Mouse (Mus musculus): ENCODE results near the gene Miga1.
A peak's percentile ranks its signal among the peaks of the same experiment; 100 is the strongest.

The Miga1 gene

GRCm38 (mm10) chr3:152284759-152285158, 55.4 kb downstream of the Miga1 start:
- DNase-seq, result no peak

- DNase-seq, result no peak
These were observed 55.9 kb downstream of the Miga1 start for GRCm38 (mm10) chr3:152284306-152284705.

GRCm38 (mm10) chr3:152282126-152282525, 58.1 kb downstream of the Miga1 start:
- no peak for DNase-seq

GRCm38 (mm10) chr3:152278431-152278830, 61.8 kb downstream of the Miga1 start:
- no peak for DNase-seq

- DNase-seq, result no peak
These were observed 62.3 kb downstream of the Miga1 start for GRCm38 (mm10) chr3:152277912-152278311.

DNA sequence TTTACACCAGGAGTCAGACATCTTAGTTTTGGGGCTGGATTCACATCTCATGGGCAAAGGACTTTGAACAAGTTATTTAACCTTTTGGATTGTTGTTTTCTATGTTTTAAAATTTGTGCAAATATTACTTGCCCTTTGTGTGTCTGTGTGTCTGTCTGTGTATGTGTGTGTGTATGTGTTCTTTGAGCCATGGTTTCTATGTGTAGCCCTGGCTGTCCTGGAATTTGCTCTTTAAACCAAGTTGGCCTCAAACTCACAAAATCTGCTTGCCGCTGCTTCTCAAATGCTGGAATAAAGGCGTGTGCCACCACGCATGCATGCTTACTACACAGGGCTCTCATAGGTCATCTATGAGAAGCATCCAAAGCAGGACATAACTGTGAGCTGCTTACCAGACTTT, 63.3 kb downstream of the Miga1 start:
- no peak for DNase-seq

DNA sequence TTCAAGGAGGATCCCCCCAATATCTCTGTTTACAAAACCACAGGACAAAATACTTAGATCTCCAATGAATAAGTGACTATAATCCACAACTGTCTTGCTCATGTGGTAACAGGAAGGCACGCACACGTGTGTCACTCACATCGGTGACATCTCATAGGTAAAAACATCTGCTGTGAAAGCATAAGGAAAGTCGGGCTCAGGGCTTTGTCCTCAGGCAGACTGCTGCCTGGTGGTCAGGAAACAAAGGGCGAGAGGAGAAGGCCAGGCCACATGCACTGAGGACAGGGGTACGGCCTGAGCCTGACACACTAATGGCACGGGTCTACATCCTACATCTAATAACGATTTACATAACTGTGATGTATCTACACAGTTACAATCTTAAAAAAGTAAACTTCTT, 65.2 kb downstream of the Miga1 start:
- no peak for DNase-seq

DNA sequence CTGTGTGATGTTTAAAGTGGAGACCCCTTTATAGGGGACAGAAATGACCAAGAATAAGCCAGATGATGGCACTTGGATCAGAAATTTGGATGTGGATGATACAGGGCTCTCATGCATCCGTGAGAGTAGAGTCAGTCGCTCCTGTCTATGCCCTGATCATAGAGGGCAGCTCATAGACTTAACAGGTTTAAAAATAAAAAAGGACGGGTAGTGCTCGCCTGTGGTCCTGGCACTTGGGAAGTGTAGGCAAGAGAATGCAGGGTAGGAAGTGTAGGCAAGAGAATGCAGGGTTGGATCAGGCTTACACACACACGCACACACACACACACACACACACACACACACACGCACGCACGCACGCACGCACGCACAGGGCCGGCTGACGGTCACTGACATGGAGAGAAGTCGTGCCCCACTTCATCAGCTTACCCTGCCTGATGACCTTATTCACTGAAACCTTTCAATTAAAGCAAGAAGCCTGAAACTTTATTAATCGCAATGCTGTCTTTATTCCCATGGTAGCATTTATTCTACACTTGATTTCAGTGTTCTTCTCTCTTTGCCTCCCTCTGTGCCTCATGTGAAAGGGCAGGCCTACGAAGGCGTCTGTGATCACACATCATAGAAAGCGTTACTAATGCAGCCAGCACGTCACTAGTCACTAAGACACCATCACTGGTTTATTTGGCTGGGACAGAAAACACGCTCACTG, 67.1 kb downstream of the Miga1 start:
- no peak for DNase-seq

- no peak for DNase-seq
These were observed 68.3 kb downstream of the Miga1 start for GRCm38 (mm10) chr3:152271876-152272275.

DNA sequence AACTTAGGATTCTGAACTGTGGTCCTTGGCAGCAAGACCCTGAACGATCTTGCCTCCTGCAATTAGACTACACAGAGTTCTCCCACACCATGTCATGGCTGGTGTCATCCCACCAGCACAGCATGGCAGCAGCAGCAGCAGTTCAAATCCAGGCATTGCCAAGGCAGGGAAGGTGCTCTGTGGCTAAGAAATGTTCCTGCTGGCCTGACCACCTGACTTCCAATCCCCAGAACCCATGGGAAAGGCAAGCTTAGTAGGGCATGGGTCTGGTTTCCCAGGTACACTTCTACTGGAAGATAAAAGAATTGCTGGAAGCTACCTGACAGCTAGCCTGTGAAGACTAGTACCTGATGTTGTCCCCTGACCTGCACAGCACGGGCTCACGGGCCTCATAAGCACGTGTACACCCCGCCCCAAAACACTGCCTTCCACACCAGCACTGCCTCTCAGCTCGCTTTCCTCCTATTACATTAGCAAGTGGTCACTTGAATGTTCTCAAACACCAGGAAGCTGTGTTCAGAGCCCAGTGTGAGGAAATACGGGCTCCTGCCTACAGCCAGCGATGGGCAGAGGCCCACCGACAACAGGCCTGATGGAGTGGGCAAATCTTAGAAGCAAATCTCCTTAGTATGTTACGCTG, 69.0 kb downstream of the Miga1 start:
- no peak for DNase-seq

DNA sequence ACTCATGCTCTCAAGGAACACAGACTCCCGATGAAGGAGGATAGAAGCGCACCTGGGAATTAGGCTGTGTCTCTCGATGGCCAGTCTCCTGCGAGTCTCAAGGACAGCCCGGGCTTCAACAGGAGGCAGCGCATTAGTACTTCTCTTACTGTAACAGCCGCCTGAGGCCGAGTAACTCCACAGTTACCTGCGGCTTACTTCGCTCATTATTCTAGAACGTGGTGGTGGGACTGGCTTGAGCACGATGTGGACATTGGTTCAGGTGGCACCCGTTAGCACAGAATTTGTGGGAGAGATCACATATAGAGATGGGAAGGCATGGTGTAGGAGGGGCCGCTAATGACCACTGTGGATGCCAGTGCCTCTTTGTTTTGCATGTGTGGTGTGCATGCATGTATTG, 72.1 kb downstream of the Miga1 start:
- no peak for DNase-seq

- no peak for DNase-seq
These were observed 74.2 kb downstream of the Miga1 start, which contains the start of gene Nexn for GRCm38 (mm10) chr3:152266036-152266421. Gene Nexn, minus strand, starts transcription at chr3:152266350.

GRCm38 (mm10) chr3:152265351-152266035, 74.7 kb downstream of the Miga1 start:
- peak; percentile 60 to 66 for DNase-seq

- DNase-seq, result no peak
These were observed 75.4 kb downstream of the Miga1 start for GRCm38 (mm10) chr3:152264830-152265229.

GRCm38 (mm10) chr3:152264374-152264773, 75.8 kb downstream of the Miga1 start:
- DNase-seq, result no peak

- DNase-seq, result no peak
These were observed 78.3 kb downstream of the Miga1 start for GRCm38 (mm10) chr3:152261948-152262347.

GRCm38 (mm10) chr3:152261436-152261835, 78.8 kb downstream of the Miga1 start:
- DNase-seq, result no peak

DNA sequence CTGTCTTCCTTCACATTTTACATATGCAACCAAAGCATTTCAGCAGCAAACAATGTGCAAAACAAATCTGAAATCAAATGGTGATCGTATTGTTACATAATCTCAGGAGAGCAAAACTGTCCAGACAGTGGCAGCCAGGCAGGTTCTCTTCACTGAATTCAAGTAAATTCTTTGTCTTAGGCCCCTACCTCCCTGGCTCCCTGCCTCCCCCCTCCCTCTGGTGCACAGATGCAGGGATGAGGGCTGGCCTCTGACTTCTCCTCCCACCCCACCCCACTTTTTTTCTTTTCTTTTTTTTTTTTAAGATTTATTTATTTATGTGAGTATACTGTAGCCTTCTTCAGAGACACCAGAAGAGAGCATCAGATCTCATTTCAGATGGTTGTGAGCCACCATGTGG, 79.8 kb downstream of the Miga1 start:
- DNase-seq, result no peak

GRCm38 (mm10) chr3:152259409-152259808, 80.8 kb downstream of the Miga1 start:
- DNase-seq, result peak; percentile 82 to 84

DNA sequence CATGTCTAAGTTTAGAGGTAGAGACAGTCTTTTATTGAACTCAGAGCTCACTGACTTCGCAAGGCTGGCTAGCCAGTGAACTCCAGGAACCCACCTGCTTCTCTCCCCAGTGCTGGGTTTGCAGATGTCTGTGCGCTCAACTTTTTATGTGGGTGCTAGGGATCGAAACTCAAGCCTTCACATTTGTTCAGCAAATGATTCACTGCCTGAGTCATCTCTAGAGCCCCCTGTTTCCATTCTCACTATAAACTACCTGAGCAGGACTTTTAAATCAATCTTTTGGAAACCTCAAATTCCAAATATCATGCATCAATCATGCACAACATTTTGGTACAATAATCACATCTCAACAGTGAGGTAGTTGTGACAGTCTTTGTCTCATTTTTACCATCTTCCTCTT, 82.7 kb downstream of the Miga1 start:
- DNase-seq, result no peak

GRCm38 (mm10) chr3:152250487-152250886, 89.7 kb downstream of the Miga1 start:
- DNase-seq, result no peak

DNA sequence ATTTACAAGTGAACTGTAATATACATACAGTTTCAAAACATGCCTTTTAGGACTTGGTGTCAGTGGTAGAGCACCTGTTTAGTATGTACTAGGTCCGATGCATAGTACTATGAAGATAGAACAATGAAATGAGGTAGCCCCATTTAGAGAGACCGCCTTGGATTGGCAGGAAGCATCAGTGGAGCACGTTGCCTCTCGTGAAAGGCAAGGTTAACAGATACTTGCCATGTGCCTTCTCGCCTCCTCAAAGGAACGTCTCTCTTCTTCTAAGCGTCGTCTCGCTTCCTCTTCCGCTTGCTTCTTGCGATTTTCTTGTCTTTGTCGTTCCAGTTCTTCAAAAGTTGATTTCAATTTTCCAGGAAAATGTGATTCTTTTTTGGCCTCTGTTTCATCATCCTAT, 92.5 kb downstream of the Miga1 start:
- DNase-seq, result no peak

- no peak for DNase-seq
These were observed 94.8 kb downstream of the Miga1 start for GRCm38 (mm10) chr3:152245273-152245910.

GRCm38 (mm10) chr3:152243304-152243703, 96.9 kb downstream of the Miga1 start:
- DNase-seq, result no peak

All from cerebellum, postnatal 10 days (tissue).